Mouse (Mus musculus) layer of hippocampus, adult 6 months (tissue): ENCODE data around the gene Lkaaear1. TPM values are rescaled to one million over a fixed set of nuclear protein-coding genes. Genes with fewer than 3 reads are reported as not detected.

Source experiments
- long read RNA-seq, 2 experiments: library from polyadenylated mRNA; unstranded; transcript quantifications; one replicate each; pipeline ENCODE4 v2.0.0; 2019 to 2020
- polyA plus RNA-seq: library from polyadenylated mRNA; unstranded; fragments of <200 nt; fragmentation: Nextera tagmentation; gene quantifications from 2 replicates; pipeline ENCODE4 v1.2.3, GENCODE M21; 2021

The Lkaaear1 gene
- polyA plus RNA-seq = not detected in 2 replicates
- long read RNA-seq, experiment 1 = 0 reads
- long read RNA-seq, experiment 2 = 0 reads

DNA sequence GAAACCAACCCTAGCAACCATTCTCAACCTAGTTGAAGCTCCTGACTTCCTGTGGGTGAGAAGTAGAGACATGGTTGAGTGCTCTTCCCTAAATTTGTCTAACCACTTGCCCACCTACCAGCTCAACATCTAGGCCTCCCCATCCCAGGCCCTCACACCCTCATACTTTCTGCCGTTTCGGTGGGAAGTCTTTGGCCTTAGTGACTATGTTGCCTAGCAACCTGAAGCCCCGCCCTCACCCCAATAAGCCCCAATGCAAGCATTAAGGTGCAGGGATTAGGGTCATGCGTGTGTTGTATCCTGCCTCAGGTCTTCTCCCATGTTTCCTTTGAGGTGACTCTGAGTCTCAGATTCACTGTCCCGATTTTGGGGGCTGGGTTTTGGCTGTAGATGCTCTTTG, at the start of gene Lkaaear1:
Gene Lkaaear1, minus strand, starts transcription at position 202 of the 400 bp plus-strand sequence.

GRCm38 (mm10) chr2:181714903-181715326, 16.7 kb upstream of the Lkaaear1 start, which contains the start of gene Oprl1:
TSS of gene Oprl1 (plus strand) at chr2:181715016.

GRCm38 (mm10) chr2:181693339-181694280, 4.6 kb downstream of the Lkaaear1 start, which contains the start of gene Rgs19:
TSS of gene Rgs19 (minus strand) at chr2:181693977.

GRCm38 (mm10) chr2:181679951-181680715, 18.1 kb downstream of the Lkaaear1 start, which contains the start of gene Tcea2:
TSS of gene Tcea2 (plus strand) at chr2:181680310.

GRCm38 (mm10) chr2:181671326-181671725, 26.9 kb downstream of the Lkaaear1 start, which contains the start of gene Sox18:
TSS of gene Sox18 (minus strand) at chr2:181671640.

GRCm38 (mm10) chr2:181656734-181657133, 41.5 kb downstream of the Lkaaear1 start, which contains the start of gene Gm29797:
TSS of gene Gm29797 (plus strand) at chr2:181657034.

Other genes with a start within 250 kb of the Lkaaear1 start
- 2.8 and 3.0 TPM in 2 replicates for gene Zbtb46, start 239.0 kb downstream of the Lkaaear1 start, polyA plus RNA-seq
- not detected in 2 replicates for gene Abhd16b, start 205.2 kb downstream of the Lkaaear1 start, polyA plus RNA-seq
- 92.7 and 98.3 TPM in 2 replicates for gene Tpd52l2, start 201.3 kb downstream of the Lkaaear1 start, polyA plus RNA-seq
- gene Dnajc5, start 178.0 kb downstream of the Lkaaear1 start, polyA plus RNA-seq = 113 and 124 TPM in 2 replicates
- 27.8 and 30.1 TPM in 2 replicates for gene Uckl1, start 113.5 kb downstream of the Lkaaear1 start, polyA plus RNA-seq
- 51.0 and 58.7 TPM in 2 replicates for gene Prpf6, start 106.6 kb downstream of the Lkaaear1 start, polyA plus RNA-seq
- gene Zfp512b, start 105.6 kb downstream of the Lkaaear1 start, polyA plus RNA-seq = 8.0 and 8.6 TPM in 2 replicates
- gene Samd10, start 99.2 kb downstream of the Lkaaear1 start, polyA plus RNA-seq = 13.9 and 18.8 TPM in 2 replicates
- gene Gm29797, start 41.4 kb downstream of the Lkaaear1 start, polyA plus RNA-seq = not detected in 2 replicates
- 2.4 and 4.7 TPM in 2 replicates for gene Sox18, start 26.8 kb downstream of the Lkaaear1 start, polyA plus RNA-seq
- gene Tcea2, start 18.1 kb downstream of the Lkaaear1 start, polyA plus RNA-seq = 54.4 and 58.7 TPM in 2 replicates
- gene Rgs19, start 4.5 kb downstream of the Lkaaear1 start, polyA plus RNA-seq = 48.8 and 52.4 TPM in 2 replicates
- gene Oprl1, start 16.6 kb upstream of the Lkaaear1 start, polyA plus RNA-seq = 21.8 and 24.4 TPM in 2 replicates
- gene Myt1, start 64.9 kb upstream of the Lkaaear1 start, polyA plus RNA-seq = 0.93 and 1.0 TPM in 2 replicates
- gene Pcmtd2, start 139.4 kb upstream of the Lkaaear1 start, polyA plus RNA-seq = 17.0 and 19.4 TPM in 2 replicates
- gene Polr3k, start 165.9 kb upstream of the Lkaaear1 start, polyA plus RNA-seq = 39.8 and 40.5 TPM in 2 replicates